ENCODE assay signal across 20 mouse cellular contexts in genomic region chr17:55124846-55125245, GRCm38 (mm10).
DNase-seq lines count a peak whose midpoint lies in the region; ATAC-seq and TF ChIP-seq lines count a peak whose summit lies in the region.
"Had no signal": no experiment of that assay in that cellular context is flagged by ENCODE, and none has a peak within 500 bp of the region (broad histone marks: within the 10 kb centered on the region; RNA-seq: fewer than 3 reads in every experiment).

No protein-coding gene starts in this region.

- H3K79me2 ChIP-seq in heart, adult 2 months (replicated peaks; ENCODE audit: control insufficient read depth, insufficient read depth, low read length), result no peaks in the 10 kb centered on the region

- H3K4me3 ChIP-seq in hindbrain, embryonic 14.5 days (replicated peaks; ENCODE audit: low read length), result no peak overlapping the region
- no peak overlapping the region for H3K4me3 ChIP-seq in hindbrain, embryonic 16.5 days (ENCODE audit: low read length)
- H3K4me3 ChIP-seq in heart, adult 2 months, result no peak overlapping the region
- H3K4me3 ChIP-seq: embryonic facial prominence, embryonic 13.5 days; forebrain, embryonic 12.5 days; gastrocnemius, adult 2 months; heart, embryonic 13.5 days; hindbrain, embryonic 12.5 days had no signal

- no peaks in the 10 kb centered on the region for H3K4me1 ChIP-seq in hindbrain, embryonic 14.5 days (replicated peaks; ENCODE audit: control insufficient read depth, insufficient read depth, low read length)
- no peaks in the 10 kb centered on the region for H3K4me1 ChIP-seq in hindbrain, embryonic 16.5 days (ENCODE audit: control insufficient read depth, insufficient read depth, low read depth, low read length)
- H3K4me1 ChIP-seq in heart, adult 2 months (ENCODE audit: control insufficient read depth, insufficient read depth, low read length), result no peaks in the 10 kb centered on the region
- H3K4me1 ChIP-seq: embryonic facial prominence, embryonic 13.5 days; forebrain, embryonic 12.5 days; heart, embryonic 13.5 days; hindbrain, embryonic 12.5 days had no signal

- no peak for TF ChIP-seq POLR2A in heart, adult 2 months (IDR thresholded peaks at IDR 0.05; ENCODE audit: insufficient read depth, low read depth, low read length)

- TF ChIP-seq EP300 in heart, adult 2 months (IDR thresholded peaks at IDR 0.05; ENCODE audit: insufficient read depth, low read depth, low read length), result no peak

- DNase-seq in hindbrain, embryonic 14.5 days (ENCODE audit: low spot score), result peak; percentile 22
- DNase-seq in ovary, adult 18-20 months (ENCODE audit: low spot score), result peak; percentile 55
- no peak for DNase-seq in ovary, postnatal 10 days (ENCODE audit: low spot score)
- peak; percentile 82 for DNase-seq in adrenal gland, adult 2 months
- peak; percentile 41 for DNase-seq in adrenal gland, postnatal 25 days
- DNase-seq in heart, adult 2 months, result no peak
- DNase-seq in layer of hippocampus, adult 9-10 months (ENCODE audit: low spot score), result no peak
- DNase-seq: cerebellum, adult 11 months; cerebellum, adult 9-11 months; cerebellum, postnatal 36 days; gastrocnemius, adult 2 months; gastrocnemius, postnatal 25 days; heart, postnatal 36 days had no signal

- H3K9ac ChIP-seq in hindbrain, embryonic 14.5 days, result no peak overlapping the region
- no peak overlapping the region for H3K9ac ChIP-seq in hindbrain, embryonic 16.5 days (ENCODE audit: low read depth, low read length)
- H3K9ac ChIP-seq in heart, adult 2 months (ENCODE audit: low read depth, low read length), result no peak overlapping the region
- H3K9ac ChIP-seq: embryonic facial prominence, embryonic 13.5 days; forebrain, embryonic 12.5 days; heart, embryonic 13.5 days; hindbrain, embryonic 12.5 days had no signal

- TF ChIP-seq CTCF in heart, adult 2 months (IDR thresholded peaks at IDR 0.05), result no peak

- H3K4me2 ChIP-seq in hindbrain, embryonic 14.5 days (replicated peaks), result no peak overlapping the region
- H3K4me2 ChIP-seq in hindbrain, embryonic 16.5 days (ENCODE audit: low read length), result no peak overlapping the region
- H3K4me2 ChIP-seq: embryonic facial prominence, embryonic 13.5 days; forebrain, embryonic 12.5 days; heart, embryonic 13.5 days; hindbrain, embryonic 12.5 days had no signal

- H3K27ac ChIP-seq in hindbrain, embryonic 14.5 days, result no peak overlapping the region
- no peak overlapping the region for H3K27ac ChIP-seq in hindbrain, embryonic 16.5 days (ENCODE audit: low read depth, low read length)
- no peak overlapping the region for H3K27ac ChIP-seq in heart, adult 2 months
- H3K27ac ChIP-seq: embryonic facial prominence, embryonic 13.5 days; forebrain, embryonic 12.5 days; gastrocnemius, adult 2 months; heart, embryonic 13.5 days; hindbrain, embryonic 12.5 days had no signal

- intact Hi-C loops in heart, adult 2 months (cut with DNase I), result no loop called here

- ATAC-seq in hindbrain, embryonic 14.5 days (ENCODE audit: low FRiP score), result no peak
- no peak for ATAC-seq in hindbrain, embryonic 16.5 days
- ATAC-seq: forebrain, embryonic 16.5 days; intestine, embryonic 16.5 days had no signal

- no peaks in the 10 kb centered on the region for H3K36me3 ChIP-seq in hindbrain, embryonic 14.5 days (replicated peaks; ENCODE audit: control insufficient read depth, insufficient read depth)
- no peaks in the 10 kb centered on the region for H3K36me3 ChIP-seq in hindbrain, embryonic 16.5 days (ENCODE audit: control insufficient read depth, insufficient read depth, low read length)
- no peaks in the 10 kb centered on the region for H3K36me3 ChIP-seq in heart, adult 2 months (ENCODE audit: control insufficient read depth, insufficient read depth, low read length)
- H3K36me3 ChIP-seq: embryonic facial prominence, embryonic 13.5 days; forebrain, embryonic 12.5 days; heart, embryonic 13.5 days; hindbrain, embryonic 12.5 days had no signal

- H3K27me3 ChIP-seq in hindbrain, embryonic 14.5 days (ENCODE audit: control insufficient read depth, insufficient read depth, low read length), result no peaks in the 10 kb centered on the region
- H3K27me3 ChIP-seq in hindbrain, embryonic 16.5 days (replicated peaks; ENCODE audit: control insufficient read depth, insufficient read depth, low read length), result no peaks in the 10 kb centered on the region
- H3K27me3 ChIP-seq in heart, adult 2 months (ENCODE audit: control insufficient read depth, insufficient read depth, low read length), result no peaks in the 10 kb centered on the region
- H3K27me3 ChIP-seq: embryonic facial prominence, embryonic 13.5 days; forebrain, embryonic 12.5 days; heart, embryonic 13.5 days; hindbrain, embryonic 12.5 days had no signal

- no peaks in the 10 kb centered on the region for H3K9me3 ChIP-seq in hindbrain, embryonic 14.5 days (ENCODE audit: control insufficient read depth, low read length)
- H3K9me3 ChIP-seq in hindbrain, embryonic 16.5 days (ENCODE audit: control insufficient read depth, low read length), result no peaks in the 10 kb centered on the region
- H3K9me3 ChIP-seq: embryonic facial prominence, embryonic 13.5 days; forebrain, embryonic 12.5 days; heart, embryonic 13.5 days; hindbrain, embryonic 12.5 days had no signal

- 91% methylated on average over 1 of the region's 1 CpGs for WGBS in hindbrain, embryonic 14.5 days
- WGBS in hindbrain, embryonic 16.5 days, result 75% methylated on average over 1 of the region's 1 CpGs
- WGBS in heart, adult 2 months, result 72% methylated on average over 1 of the region's 1 CpGs

Comparison
In these comparisons a context has a peak if more than half of its experiments do, and no peak if none do; other contexts are left out.
1. DNase-seq: peak in hindbrain, embryonic 14.5 days (single experiment), ovary, adult 18-20 months (single experiment), adrenal gland, adult 2 months (single experiment) and adrenal gland, postnatal 25 days (single experiment); none in ovary, postnatal 10 days (single experiment), heart, adult 2 months (0 of 2) and layer of hippocampus, adult 9-10 months (single experiment).